Mouse (Mus musculus): Measurements from ENCODE around the gene Edar.

DNA sequence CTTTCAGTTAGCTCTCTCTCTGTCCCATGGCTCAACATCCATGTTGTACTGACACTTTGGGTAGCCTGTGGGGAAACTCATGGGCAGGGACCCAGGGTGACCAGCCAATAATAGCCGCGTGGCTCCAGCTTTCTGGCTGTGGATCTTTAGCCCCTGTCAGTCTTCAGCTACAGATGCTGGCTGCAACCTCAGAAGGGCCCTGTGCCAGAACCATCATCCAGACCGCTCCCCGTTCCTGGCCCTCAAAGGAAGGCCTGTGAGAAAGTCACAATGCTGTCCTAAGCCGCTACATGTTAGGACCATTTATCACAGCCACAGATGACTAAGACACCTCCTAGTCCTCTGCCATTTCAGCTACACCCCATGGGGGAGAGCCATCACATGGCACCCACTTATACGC is 12.0 kb downstream of the Edar start:
- no peak for TF ChIP-seq CTCF (IDR thresholded peaks at IDR 0.05; ENCODE audit: low read depth)
- TF ChIP-seq EP300 (IDR thresholded peaks at IDR 0.05; ENCODE audit: low read depth) = no peak

All from liver, embryonic 14.5 days (tissue).